Mouse (Mus musculus) urinary bladder, postnatal 4 days (tissue): ENCODE measurements around the gene Agpat4.
"Not testable (repeated sequence)": the region's sequence is repeated elsewhere in the genome, so short reads cannot be mapped to it uniquely, and the experiment has no call there.

Source experiments
- DNase-seq, 2 experiments: peaks; one replicate each; pipeline ENCODE4 v3.0.0; 2021 to 2022; ENCODE audit warnings: low spot score in 2 of 2

Gene Agpat4

DNA sequence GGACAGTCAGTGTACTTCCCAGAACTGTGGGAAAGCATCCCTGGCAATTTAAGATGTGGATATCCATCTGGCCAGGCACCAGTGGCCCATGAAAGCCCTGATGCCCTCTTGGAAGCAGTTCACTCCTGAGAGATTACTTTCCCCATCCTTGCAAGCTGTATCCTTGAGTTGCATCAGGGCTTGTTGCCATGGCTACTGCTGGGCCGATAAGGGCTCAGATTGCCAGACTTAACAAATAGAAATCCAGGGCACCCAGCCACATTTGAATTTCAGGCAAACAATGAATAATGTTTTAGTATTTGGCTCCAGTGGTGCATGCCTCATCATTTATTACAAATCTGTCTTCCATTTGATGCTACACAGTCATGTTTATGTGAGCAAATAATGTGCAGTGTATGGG, 69.3 kb downstream of the Agpat4 start:
- DNase-seq: no peak

GRCm38 (mm10) chr17:12195137-12195536, 76.6 kb downstream of the Agpat4 start:
- no peak for DNase-seq

DNA sequence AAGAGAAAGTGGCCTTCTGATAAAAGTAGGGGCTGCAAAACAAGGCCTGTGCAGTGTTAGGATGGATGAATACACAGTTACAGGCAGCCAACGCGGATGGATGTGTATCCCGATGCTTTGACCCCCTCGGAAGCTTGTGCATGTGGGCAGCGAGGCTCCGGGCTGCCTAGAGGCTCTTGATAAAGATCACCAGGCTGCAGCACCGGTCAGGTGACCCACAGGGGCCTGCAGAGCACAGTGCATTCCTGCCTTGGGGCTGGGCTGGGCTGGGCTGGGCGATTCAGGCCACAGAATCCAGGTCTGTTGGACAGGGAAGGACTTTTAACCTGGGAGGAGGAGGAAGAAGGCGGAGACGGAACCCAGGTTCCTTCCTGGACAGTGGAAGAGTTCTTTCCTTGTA, 77.1 kb downstream of the Agpat4 start:
- peak in 1 of 2 experiments; percentile 33 for DNase-seq

DNA sequence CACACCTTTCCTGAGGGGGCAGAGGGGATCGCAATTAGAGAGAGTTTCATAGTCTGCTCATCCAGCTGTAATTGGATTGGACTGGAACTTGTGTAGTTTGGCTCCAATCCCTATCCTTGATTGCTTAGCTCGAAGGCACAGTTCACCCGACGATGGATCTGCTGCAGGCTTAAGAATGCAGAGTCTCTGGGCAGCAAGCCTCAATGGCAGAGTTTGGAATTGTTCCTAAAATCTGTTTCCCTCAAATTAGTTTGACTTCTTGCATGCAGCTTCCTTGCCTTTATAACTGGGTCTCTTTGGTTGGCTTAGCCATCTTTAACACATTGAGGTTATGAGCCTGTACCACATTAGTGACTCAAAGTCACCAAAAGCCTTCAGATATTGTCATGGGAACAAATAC, 81.4 kb downstream of the Agpat4 start:
- DNase-seq: no peak

GRCm38 (mm10) chr17:12201086-12201485, 82.6 kb downstream of the Agpat4 start:
- no peak for DNase-seq

DNA sequence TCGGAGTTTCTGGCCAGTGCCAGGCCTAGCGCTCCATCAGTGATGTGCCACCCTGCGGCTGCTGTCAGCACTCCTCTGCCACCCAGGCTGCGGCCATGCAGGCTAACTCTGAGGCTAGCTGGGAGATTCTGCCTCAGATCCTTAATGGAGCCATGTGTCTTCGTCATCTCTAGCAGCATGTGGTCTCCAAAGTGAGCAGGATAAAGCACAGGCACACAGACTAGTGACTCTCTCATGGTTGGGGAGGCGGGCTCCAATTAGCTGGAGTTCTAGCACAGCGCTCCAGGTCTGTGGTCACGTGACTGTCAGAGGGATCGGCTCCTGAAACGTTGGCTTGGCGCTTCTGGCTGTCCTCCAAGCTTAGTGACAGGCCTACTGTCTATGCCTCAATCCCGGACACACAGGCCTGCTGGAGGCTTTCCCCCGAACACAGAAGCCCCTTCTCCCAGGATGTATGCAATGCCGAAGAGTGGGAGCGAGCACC, 85.0 kb downstream of the Agpat4 start:
- no peak for DNase-seq

- DNase-seq: no peak
These were observed 85.7 kb downstream of the Agpat4 start for GRCm38 (mm10) chr17:12204246-12204645.

DNA sequence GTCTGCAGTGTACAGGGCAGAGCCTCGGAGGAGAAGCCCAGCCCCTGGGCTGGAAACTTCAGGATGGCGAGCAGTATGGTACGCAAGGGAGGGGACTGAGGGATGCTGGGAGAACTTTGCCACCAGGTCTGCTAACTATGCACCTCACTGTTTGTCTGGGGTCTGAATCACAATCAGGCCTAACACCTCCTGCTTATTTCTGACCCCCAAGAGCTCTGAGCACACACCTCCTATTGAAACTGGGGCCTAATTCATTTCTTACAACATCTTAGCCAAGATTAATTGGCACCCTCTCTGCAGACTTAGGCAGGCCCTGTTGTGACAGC, 86.1 kb downstream of the Agpat4 start:
- DNase-seq: no peak

DNA sequence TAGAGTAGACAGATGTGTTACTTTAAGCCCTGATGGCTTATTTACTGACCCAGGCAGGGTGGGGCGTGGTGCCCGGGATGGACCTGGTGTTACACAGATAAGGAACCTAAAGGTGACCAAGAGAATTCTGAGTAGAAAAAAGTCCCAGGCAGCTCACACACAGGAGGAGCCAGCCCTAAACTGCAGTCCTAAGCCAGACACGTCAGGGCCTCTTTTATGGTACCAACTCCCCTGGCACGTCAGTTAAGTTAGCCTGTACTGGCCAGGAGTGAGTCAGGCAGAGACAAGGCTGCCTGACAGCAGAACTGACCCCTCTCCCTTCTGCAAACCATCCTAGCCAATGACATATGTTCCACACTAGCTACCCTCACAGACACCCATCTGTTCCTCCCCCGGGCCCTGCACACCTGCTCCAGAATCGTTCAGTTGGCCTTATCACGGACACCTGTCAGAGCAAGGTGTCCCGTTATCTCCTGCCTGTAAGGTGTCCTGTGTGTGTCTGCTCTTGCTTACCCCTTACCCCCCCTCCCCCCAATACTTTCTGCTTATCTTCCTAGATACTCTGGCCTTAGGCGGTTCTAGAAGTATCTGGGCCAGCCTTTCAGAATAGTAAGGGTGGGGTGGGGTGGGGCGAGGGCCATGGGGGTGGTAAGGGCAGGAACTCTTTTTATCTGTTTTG, 86.7 kb downstream of the Agpat4 start:
- no peak for DNase-seq

- DNase-seq: no peak
These were observed 87.2 kb downstream of the Agpat4 start for GRCm38 (mm10) chr17:12205694-12206075.

DNA sequence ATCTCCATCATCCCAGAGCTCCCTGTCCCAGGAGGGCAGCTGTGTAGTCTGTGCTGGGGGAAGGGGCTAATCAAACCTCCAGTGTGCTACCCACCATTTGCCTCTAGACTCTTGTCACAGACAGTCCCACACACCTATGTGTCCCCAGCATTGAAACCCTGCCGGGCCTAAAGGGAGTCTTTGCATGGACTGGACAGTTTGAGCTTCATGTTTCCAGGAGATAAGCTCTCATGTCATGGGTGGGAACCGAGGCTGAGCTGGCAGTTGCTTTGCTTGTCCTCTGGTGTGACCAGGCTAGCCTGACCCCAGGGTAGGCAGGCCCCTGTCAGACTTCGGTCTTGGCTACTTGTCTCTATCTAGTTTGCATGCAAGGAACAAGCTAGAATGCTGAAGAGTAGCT, 87.7 kb downstream of the Agpat4 start:
- no peak for DNase-seq

- no peak for DNase-seq
These were observed 88.6 kb downstream of the Agpat4 start for GRCm38 (mm10) chr17:12207022-12207548.

GRCm38 (mm10) chr17:12209481-12209880, 91.0 kb downstream of the Agpat4 start:
- no peak for DNase-seq

GRCm38 (mm10) chr17:12210544-12211132, 92.1 kb downstream of the Agpat4 start:
- DNase-seq: peak; percentile 73 to 91

DNA sequence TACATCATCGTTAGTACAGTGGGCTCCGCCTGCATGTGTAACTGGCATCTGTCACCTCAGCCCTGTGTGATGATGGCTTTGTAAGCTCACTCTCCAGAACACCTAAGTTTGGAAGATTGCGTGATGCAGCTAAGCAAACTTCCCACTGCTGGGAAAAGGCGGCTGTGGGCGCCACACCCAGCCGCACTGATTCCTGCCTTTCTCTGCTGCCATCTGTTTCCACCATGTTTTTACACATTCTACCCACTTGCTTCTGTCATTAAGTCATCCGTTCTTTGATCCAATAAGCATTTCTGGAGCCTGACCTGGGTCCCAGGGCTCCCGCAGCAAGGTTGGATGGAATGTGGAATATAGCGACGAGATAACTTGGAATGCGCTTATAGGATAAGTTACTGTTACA, 93.4 kb downstream of the Agpat4 start:
- no peak for DNase-seq

DNA sequence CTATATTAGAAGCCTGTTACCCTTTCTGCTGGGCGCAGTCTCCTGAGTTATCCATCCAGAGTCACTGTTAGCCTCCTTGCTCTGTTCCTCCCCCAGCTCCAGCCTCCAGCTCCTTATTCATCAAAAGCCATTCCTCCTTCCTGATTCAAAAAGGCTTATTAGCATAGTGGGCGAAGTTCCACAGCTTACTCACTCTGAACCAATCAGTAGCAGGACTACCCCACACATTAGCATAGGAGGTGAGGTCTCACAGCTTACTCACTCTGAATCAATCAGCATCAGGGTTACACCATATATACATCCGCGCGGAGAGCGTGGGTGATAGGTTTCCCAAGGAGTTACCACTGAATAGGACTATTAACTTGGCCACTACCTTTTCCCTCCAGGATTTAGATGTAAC, 93.8 kb downstream of the Agpat4 start:
- no peak for DNase-seq

GRCm38 (mm10) chr17:12213430-12213829, 94.9 kb downstream of the Agpat4 start:
- DNase-seq: no peak

DNA sequence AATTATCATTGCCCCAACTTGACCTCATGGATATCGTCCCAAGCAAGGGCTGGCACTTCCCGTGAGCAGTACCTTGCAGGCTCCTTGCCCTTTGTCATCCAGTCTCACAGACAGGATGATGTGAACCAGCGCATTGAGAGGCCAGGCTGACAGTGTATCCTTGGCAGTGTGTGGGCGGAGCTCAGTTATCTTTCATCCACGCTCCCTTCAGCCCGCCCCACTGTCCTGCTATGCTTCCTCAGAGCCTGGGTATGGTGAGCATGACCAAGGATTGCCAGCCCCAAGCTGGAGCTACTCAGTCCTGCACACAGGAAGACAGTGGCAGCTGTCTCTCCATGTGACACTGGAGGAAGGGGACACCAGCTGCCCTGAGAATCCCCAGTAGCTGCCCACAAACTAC, 97.7 kb downstream of the Agpat4 start:
- DNase-seq: no peak

GRCm38 (mm10) chr17:12221926-12222325, 103.4 kb downstream of the Agpat4 start:
- DNase-seq: no peak

DNA sequence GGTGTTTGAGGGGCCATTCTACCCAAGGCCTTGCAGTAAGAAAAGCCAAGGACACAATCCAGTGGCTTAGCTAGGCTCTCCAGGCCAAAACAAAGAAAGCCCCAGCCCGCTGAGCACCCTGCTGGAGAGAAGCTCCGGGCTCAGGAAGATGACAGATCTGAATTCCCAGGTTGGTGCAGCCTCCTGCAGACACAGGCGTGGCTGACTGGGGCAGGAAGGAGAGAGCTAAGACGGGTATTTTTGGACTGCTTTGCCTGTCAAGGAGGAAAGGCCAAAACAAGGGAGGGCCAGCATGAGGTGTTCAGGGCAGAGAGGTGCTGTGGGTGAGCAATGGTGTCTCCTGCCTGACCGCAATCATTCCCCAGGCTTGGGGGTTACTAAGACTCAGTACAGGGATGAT, 105.2 kb downstream of the Agpat4 start:
- DNase-seq: no peak

DNA sequence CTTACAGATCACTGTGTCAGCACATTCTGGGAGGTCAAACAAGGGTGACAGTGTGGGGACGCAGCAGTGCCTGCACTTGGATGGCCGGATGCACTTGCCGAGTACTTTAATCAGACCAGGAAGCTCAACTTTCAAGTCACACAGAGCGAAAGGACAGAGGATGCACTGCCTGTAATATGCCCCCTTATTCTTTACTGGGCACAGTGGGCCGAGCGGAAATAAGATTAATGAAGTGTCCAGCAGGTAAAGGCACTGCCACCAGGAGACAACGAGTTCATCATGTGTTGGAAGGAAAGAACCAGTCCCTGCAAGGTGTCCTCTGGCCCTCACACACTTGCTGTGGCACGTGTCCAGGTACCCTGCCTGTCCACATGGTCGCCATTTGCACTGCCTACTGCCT, 105.6 kb downstream of the Agpat4 start:
- no peak for DNase-seq

DNA sequence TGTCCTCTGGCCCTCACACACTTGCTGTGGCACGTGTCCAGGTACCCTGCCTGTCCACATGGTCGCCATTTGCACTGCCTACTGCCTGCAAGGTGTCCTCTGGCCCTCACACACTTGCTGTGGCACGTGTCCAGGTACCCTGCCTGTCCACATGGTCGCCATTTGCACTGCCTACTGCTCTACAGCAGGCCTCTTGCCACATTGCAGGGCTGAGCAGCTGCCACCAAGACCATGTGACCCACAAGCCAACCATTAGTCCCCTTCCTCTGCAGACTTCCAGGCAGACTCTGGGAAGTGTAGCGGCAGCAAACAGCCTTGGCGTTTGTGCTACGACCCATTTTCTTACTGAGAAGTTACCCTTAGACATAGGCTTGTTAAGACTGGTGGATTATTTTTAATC, 106.0 kb downstream of the Agpat4 start:
- not testable (repeated sequence) for DNase-seq

DNA sequence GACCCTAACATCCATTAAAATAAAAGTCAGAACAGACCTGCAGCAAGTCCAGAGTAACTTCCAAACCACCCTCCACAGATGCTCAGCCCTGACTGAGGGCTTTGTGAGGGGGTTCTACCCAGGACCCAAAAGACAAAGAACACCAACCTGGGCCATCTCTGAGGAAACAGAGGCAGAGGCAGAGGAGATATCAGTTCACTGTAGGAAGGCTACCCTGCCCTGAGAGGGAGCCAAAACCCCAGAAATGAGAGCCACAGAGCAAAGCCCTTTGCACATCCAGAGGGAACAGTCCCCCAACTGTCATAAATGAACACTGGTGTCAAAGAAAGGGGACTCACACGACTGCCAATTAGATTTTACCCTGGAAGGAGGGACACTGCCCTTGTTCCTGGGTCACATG, 106.7 kb downstream of the Agpat4 start:
- no peak for DNase-seq

DNA sequence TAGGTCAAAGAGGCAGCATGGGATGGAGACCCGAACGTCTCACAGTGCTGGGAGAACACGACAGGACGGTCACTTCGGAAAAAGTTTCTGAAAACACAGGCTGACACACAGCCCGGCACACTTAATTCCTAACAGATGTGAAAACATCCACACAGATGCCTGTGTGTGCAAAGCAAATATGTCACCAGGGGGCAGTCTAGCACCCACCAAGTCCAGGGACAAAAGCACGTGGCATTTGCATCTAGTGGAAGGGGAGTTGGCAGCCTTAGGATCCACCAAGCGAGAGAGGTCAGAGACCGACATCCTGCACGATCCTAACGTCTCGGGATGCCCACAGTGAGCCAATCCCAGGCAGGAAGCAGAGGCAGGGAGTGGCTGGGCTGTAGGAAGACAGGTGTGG, 108.0 kb downstream of the Agpat4 start:
- no peak for DNase-seq
